Mouse (Mus musculus) kidney, postnatal 36 days (tissue): ENCODE measurements at regions not wholly inside any gene's neighbourhood (a gene's known extent, or its start where the extent isn't known, plus 50 kb on each side); places are given as distances from the start of the nearest gene placed in this dataset.
A peak's percentile ranks its signal among the peaks of the same experiment; 100 is the strongest.

Experiments used
- DNase-seq, 2 experiments: peaks; one replicate each; pipeline ENCODE4 v3.0.0; 2021 to 2022; ENCODE audit warnings: mixed read lengths in 2 of 2

DNA sequence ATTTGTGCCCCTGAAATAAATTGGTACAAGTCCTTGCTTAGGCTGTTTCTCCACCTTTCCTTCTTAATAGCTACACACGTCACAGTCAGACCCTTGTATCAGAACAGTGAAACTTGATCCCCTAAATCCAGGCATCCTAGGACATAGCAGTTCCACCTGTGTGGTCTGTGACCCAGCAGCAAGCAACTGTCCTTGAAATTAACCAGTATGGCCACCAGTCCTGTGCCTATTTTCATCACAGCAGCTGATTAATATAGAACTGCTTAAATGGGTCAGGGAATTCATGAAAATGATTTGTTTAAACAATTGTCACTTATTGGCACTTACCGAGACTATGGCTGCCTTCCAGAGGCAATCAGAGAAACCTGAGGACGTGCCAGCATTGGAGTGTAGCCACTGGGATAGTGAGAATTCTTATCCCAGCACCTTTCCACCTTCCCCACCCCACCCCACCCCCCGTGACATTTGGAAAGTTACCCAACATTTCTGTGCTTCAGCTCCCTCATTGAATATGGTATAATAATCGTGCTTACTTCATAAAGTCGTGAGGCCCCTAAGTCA lies 135.4 kb upstream of the Cdkn2b start:
- peak in 1 of 2 experiments; percentile 6 for DNase-seq

- DNase-seq, result no peak
Measured at GRCm38 (mm10) chr4:89445214-89446155, 134.6 kb upstream of the Cdkn2b start.

- no peak for DNase-seq
Measured at GRCm38 (mm10) chr4:89442526-89442925, 131.7 kb upstream of the Cdkn2b start.

- no peak for DNase-seq
Measured at GRCm38 (mm10) chr4:89440821-89441220, 130.0 kb upstream of the Cdkn2b start.

- no peak for DNase-seq
Measured at GRCm38 (mm10) chr4:89440326-89440725, 129.5 kb upstream of the Cdkn2b start.

DNA sequence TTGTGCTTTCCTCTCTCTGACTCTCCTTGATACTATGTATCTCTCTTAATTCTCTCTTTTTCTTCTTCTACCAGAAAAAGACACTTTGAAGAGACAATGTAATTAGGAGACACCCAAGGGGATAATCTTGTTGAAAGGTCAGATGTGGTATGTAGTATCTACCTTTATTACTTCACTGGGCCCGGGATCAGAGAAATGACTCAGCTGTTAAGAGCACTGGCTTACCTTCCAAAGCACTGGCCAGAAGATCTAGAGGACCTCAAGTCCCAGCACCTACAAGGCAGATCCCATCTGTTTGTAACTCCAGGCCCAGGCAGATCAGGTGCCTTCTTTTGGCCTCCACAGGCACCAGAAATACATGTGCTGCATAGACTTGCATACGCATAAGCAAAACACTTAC lies 127.8 kb upstream of the Cdkn2b start:
- DNase-seq, result no peak

DNA sequence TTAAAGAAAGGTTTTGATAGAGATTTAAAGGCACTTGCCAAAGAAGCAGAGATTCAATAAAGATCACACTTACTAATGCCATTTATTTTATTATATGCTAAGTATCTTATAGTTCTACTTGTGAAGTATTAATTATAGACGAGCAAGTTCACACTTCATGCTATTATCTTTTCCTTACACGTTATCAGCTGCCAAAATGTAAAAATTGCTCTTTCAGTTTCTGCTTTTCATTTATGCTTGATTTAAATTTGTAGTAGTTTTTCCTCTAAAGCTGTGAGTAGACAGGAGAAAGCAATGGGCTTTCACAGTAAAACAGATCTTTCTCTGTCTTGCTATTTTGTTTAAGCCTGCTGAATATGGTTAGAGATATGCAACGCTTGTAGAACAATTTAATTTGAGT lies 125.9 kb upstream of the Cdkn2b start:
- DNase-seq, result no peak

- no peak for DNase-seq
Measured at GRCm38 (mm10) chr4:89434152-89434551, 123.3 kb upstream of the Cdkn2b start.

- no peak for DNase-seq
Measured at GRCm38 (mm10) chr4:89433528-89433927, 122.7 kb upstream of the Cdkn2b start.

GRCm38 (mm10) chr4:89431520-89431919 lies 120.7 kb upstream of the Cdkn2b start:
- DNase-seq, result no peak

- no peak for DNase-seq
Measured at GRCm38 (mm10) chr4:89428465-89428864, 117.6 kb upstream of the Cdkn2b start.

DNA sequence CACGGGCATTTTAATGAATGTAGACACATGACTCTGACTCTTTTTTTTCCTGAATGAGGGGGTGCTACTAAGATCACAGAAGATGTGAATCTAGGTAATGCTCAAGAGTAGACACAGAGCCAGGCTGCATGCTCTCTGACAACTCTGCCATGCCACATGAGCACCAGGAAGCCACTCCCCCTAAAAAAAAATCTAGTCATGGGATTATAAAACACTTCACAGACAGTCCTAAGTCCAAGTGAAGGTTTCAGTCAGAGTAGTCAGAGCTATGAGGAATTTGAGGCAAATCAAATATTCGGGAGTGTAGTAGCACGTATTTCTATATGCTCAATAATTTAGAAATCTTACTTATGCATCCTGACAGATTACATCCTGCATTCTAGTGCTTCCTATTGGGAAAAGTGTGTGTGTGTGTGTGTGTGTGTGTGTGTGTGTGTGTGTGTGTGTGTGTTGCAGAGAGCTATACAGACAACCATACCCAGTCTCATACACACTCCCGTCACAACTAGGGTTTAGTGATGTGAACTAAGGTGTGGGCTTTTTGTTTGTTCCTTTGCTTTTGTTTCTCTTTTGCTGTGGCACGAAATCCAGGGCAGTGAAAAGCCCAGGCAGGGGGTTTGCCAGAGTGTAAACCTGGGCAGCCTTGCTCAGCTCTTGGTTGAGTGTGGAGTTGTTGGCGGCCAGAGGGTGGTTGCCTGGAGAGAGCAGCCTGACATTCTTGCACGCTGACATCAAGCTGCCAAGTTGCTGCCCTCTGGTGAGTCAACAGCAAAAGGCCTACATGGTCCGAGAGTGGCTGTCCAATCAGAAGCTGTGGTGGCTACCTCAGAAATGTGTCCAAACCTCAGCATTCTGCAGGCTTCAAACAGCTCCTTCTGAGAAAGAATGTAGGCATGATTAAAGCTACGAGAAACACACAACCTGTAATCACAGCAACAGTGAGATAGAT lies 116.8 kb upstream of the Cdkn2b start:
- peak; percentile 49 to 57 for DNase-seq

GRCm38 (mm10) chr4:89425916-89426315 lies 115.1 kb upstream of the Cdkn2b start:
- no peak for DNase-seq

GRCm38 (mm10) chr4:89421694-89422354 lies 111.0 kb upstream of the Cdkn2b start:
- DNase-seq, result no peak

DNA sequence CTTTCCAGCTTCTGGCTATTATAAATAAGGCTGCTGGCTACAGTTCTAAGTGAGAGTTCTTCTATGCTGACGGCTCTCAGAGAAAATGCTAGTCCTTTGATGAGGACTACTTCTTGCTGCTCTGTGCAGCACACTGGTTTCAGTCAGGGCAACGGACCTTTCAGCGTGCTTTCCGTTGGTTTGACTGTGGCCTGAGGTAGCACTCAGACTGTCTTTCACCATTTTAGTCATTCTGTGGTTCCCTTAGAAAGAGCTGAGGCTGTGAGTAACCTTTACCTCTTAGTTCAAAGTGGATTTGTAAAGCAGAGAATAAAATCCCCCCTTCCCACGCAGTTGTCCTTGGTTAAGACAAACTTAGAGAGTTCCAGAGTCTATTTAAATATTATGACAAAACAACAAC lies 110.0 kb upstream of the Cdkn2b start:
- no peak for DNase-seq

- DNase-seq, result no peak
Measured at GRCm38 (mm10) chr4:89419507-89419906, 108.7 kb upstream of the Cdkn2b start.

GRCm38 (mm10) chr4:89405624-89406167 lies 94.9 kb upstream of the Cdkn2b start:
- DNase-seq, result no peak

DNA sequence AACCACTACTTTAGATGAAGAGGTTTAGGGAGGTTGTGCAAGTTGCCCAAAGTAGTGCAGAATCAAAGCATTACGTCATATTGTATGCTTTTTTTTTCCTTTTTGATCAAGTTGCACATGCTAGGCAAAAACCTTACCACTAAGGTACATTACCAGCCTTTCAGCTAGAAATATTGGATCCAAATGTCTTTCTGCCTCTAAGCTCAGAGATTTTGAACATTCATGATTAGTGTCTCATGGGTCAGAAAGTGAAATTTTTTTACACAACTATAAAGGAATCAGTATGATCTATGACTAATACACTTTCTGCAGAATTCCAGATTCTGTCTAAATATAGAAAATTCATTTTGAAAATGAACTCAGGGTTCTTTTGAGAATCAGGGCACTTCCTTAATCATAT lies 92.3 kb upstream of the Cdkn2b start:
- DNase-seq, result no peak

- DNase-seq, result no peak
Measured at GRCm38 (mm10) chr4:89402324-89402723, 91.5 kb upstream of the Cdkn2b start.

- no peak for DNase-seq
Measured at GRCm38 (mm10) chr4:89401696-89402095, 90.9 kb upstream of the Cdkn2b start.

DNA sequence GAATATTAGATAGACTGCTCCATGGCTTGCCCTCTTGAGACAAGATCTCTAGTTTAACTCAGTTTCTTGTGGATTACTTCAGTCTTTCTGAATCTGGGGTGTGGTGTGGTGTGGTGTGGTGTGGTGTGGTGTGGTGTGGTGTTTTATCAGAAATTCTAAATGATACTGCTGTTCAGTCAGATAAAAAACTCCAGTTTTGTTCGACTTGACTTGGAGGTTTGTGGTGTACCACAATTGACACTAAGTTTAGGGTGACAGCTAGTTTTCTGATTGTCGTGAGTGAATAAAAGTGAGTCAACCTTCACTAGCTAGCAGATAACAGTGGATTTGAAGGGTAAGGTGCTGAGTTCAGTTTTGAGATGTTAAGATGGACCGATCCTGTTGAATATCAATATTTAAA lies 89.5 kb upstream of the Cdkn2b start:
- DNase-seq, result no peak

DNA sequence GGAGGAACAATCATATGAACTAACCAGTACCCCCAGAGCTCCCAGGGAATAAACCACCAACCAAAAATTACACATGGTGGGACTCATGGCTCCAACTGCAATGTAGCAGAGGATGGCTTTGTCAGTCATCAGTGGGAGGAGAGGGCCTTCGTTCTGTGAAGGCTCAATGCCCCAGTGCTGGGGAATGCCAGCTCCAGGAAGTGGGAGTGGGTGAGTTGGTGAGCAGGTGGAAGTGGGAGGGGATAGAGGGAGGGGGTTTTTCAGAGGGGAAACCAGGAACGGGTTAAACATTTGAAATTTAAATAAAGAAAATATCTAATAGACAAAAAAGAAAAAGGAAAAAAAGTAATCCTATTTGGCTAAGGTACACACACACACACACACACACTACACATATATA lies 88.4 kb upstream of the Cdkn2b start:
- DNase-seq, result no peak
